Mouse (Mus musculus) limb, embryonic 14.5 days (tissue): Measurements from ENCODE around the gene Fgd1. TPM values are rescaled to one million over a fixed set of nuclear protein-coding genes. Genes with fewer than 3 reads are reported as not detected.

Experiments
- ATAC-seq: fragments of 200-750 bp; cut with Nextera tagmentation; 2 replicates; pipeline ENCODE4 v1.8.0; 2017; ENCODE audit warnings: low read depth, moderate number of reproducible peaks, moderate TSS enrichment; ENCODE audit not compliant: low FRiP score
- DNase-seq: peaks from one replicate; pipeline ENCODE4 v3.0.0-alpha.2; 2015; ENCODE audit warnings: low spot score
- H3K27ac ChIP-seq: fragments of 300-500 bp; sonication (generic); replicated peaks from 2 replicates; pipeline ENCODE4 v1.5.1; 2014; ENCODE audit warnings: low read depth, mild to moderate bottlenecking, low read length, moderate library complexity, mixed read lengths
- H3K27me3 ChIP-seq: fragments of 300-500 bp; sonication (generic); 2 replicates; pipeline ENCODE4 v1.6.1; 2014; ENCODE audit warnings: low read length, mixed read lengths; ENCODE audit not compliant: control insufficient read depth, insufficient read depth
- H3K36me3 ChIP-seq: fragments of 300-500 bp; sonication (generic); 2 replicates; pipeline ENCODE4 v1.6.1; 2014; ENCODE audit warnings: mild to moderate bottlenecking, low read length, moderate library complexity, mixed read lengths; ENCODE audit not compliant: control insufficient read depth, insufficient read depth
- H3K4me1 ChIP-seq: fragments of 300-500 bp; sonication (generic); 2 replicates; pipeline ENCODE4 v1.6.1; 2014; ENCODE audit warnings: antibody characterized with exemption, low read length, mixed read lengths; ENCODE audit not compliant: control insufficient read depth, insufficient read depth
- H3K4me2 ChIP-seq: fragments of 300-500 bp; sonication (generic); replicated peaks from 2 replicates; pipeline ENCODE4 v1.6.1; 2014; ENCODE audit warnings: low read depth, mild to moderate bottlenecking, low read length, moderate library complexity; ENCODE audit not compliant: severe bottlenecking
- H3K4me3 ChIP-seq: fragments of 300-500 bp; sonication (generic); replicated peaks from 2 replicates; pipeline ENCODE4 v1.5.1; 2014; ENCODE audit warnings: low read length
- H3K9ac ChIP-seq: fragments of 300-500 bp; sonication (generic); 2 replicates; pipeline ENCODE4 v1.6.1; 2014; ENCODE audit warnings: mild to moderate bottlenecking, low read depth, low read length, moderate library complexity; ENCODE audit not compliant: severe bottlenecking
- H3K9me3 ChIP-seq: fragments of 300-500 bp; sonication (generic); 2 replicates; pipeline ENCODE4 v1.6.1; 2016; ENCODE audit warnings: low read length; ENCODE audit not compliant: control insufficient read depth
- POLR2A ChIP-seq: fragments of 200-500 bp; IDR thresholded peaks from 2 replicates; pipeline ENCODE4 v1.8.0; 2012; ENCODE audit warnings: inconsistent platforms, mild to moderate bottlenecking, moderate library complexity, borderline replicate concordance; ENCODE audit not compliant: insufficient read depth, insufficient read length; ENCODE audit errors: extremely low read depth
- WGBS: fragments of 180-500 bp; shearing (Covaris S2); extraction: QIAGEN DNeasy Blood & Tissue Kit; methylation state at CpG from one replicate; pipeline ENCODE4 v1.1.7; 2014; 5-methylcytosine and 5-hydroxymethylcytosine counted together
- polyA plus RNA-seq, 2 experiments: library from polyadenylated mRNA; depleted of rRNA in 1 of 2; stranded (reverse) in 1 of 2; unstranded in 1 of 2; fragments of >200 nt; fragmentation: Nextera tagmentation in 1 of 2; extraction: Ambion mirVana in 1 of 2; gene quantifications; 2 replicates each; pipeline versions ENCODE4 v1.2.1 to v1.2.3; 2012 to 2014

The Fgd1 gene
- polyA plus RNA-seq, 2 experiments, result 15.7 to 42.8 TPM

DNA sequence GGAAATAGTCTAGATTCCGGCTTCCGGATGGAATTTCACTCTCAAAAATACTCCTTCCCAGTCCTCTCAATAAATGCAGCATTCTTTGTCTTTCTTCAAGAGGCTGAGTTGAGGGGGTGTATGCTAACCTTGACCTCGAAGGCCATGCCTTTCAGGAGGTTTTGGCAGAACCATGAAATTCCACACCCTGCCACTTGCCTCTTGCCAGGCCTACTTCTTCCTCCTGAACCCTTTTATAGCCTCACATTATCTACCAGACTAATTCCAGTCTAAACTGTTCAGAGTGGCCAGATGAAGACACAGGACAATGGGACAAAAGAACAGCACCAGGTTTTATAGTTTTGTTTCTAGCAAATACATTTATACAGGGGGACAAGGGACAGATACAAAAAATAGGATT is 14.6 kb upstream of the Fgd1 start:
- TF ChIP-seq POLR2A, result no peak
- no peak overlapping the region for H3K4me3 ChIP-seq
- no peaks in the 10 kb centered on the region for H3K4me1 ChIP-seq
- H3K9me3 ChIP-seq, result no peaks in the 10 kb centered on the region
- 30% methylated on average over 3 of the region's 3 CpGs for WGBS
- no peaks in the 10 kb centered on the region for H3K27me3 ChIP-seq
- no peak overlapping the region for H3K4me2 ChIP-seq
- H3K27ac ChIP-seq, result 0 out of 2 replicates have a peak overlapping the region, but pooled peaks have one; percentile 14
- no peak for DNase-seq
- no peaks in the 10 kb centered on the region for H3K36me3 ChIP-seq
- H3K9ac ChIP-seq, result no peak overlapping the region
- ATAC-seq, result no peak; the same call in 1 of the 2 replicates

DNA sequence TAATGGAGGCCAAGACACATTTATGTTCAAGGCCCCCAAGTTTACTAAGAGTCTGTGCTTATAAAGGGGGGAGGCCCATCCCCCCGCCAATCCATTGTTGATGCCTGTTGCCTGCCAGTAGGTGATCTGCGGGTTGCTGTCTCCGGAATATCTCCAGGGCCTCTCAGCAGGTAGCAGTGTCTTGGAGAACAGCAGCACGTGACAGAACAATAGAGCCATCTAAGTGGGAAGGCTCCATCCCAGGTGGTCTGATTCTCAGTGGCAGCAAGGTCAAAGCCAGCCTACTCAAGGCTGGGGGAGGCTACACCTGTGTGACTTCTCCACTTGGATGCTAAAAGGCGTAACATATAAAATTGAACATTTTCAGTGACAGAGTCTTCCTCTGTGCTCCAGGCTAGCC is 4.7 kb upstream of the Fgd1 start:
- Histone ChIP-seq H3K27ac (no peak overlapping the region), H3K9me3 (no peaks in the 10 kb centered on the region), H3K4me1 (no peaks in the 10 kb centered on the region), H3K9ac (no peak overlapping the region), H3K4me2 (no peak overlapping the region), H3K27me3 (no peaks in the 10 kb centered on the region), H3K36me3 (no peaks in the 10 kb centered on the region), H3K4me3 (no peak overlapping the region)
- ATAC-seq, result no peak
- WGBS, result 45% methylated on average over 5 of the region's 5 CpGs
- no peak for DNase-seq
- TF ChIP-seq POLR2A, result no peak

DNA sequence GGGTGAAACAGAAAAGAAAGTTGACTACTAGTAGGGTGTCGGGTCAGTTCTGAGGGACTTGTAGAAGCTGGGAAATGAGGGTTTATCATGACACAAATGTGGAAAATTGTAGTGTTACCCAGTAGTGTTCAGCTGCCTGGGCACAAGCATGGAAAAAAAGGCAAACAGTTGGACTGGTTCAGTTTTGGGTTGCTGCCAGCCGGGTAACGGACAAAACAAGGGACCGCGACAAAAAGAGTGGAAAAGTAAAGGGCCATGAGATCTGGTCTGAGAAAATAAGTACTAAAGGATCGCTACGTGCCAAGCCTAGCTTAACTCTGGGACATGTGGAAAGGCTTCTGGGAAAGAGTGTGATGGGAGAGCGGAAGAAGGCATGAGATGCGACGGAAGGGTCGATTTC is 371 bp downstream of the Fgd1 start:
- Histone ChIP-seq H3K27ac (peak overlapping the region; percentile 87), H3K36me3 (no peaks in the 10 kb centered on the region), H3K4me3 (peak overlapping the region; percentile 64), H3K27me3 (no peaks in the 10 kb centered on the region), H3K4me2 (peak overlapping the region; percentile 68), H3K9ac (no peak overlapping the region), H3K4me1 (0 out of 2 replicates have a peak, but pooled peaks cover 5% of the 10 kb centered on the region), H3K9me3 (no peaks in the 10 kb centered on the region)
- TF ChIP-seq POLR2A, result no peak
- no peak for DNase-seq
- no peak; the same call in 1 of the 2 replicates for ATAC-seq
- 50% methylated on average over 11 of the region's 11 CpGs for WGBS

DNA sequence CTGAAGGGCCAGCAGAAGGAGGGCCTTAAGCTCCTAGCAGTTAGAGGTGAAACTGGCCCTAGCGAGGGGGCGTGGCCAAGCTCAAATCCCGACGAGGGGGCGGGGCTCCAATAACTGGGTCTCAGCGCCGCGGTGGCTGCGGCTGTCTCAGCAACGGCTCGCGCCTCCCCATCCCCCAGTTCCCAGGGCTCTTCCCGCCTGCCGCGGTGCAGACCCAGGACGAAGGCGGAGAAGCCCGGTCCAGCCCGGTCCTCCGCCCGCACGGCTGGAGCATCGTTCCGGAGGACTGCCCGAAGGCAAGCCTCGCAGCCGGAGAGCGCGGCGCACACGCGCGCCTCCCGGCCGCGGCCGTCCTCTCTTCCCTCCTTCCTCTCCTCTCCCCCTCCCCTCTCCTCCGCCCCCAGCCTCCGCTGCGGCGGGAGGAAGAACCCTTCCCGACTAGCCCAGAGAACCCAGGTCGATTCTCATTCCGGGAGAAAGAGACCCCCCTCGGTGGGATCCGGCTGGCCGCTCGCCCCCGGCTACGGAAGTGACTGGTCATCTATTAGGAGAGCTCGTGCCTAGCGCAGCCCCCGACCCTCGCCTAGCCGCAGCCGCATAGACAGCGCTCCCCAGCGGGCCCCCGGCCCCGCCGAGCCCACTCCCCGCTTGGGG is 954 bp downstream of the Fgd1 start:
- ATAC-seq (peak; percentile 90), DNase-seq (peak; percentile 87)
- H3K9ac ChIP-seq, result peak overlapping the region; percentile 84
- H3K4me3 ChIP-seq, result peak overlapping the region; percentile 64
- no peaks in the 10 kb centered on the region for H3K9me3 ChIP-seq
- no peaks in the 10 kb centered on the region for H3K36me3 ChIP-seq
- TF ChIP-seq POLR2A, result 0 out of 2 replicates have a peak, but pooled peaks have one; percentile 50
- H3K4me1 ChIP-seq, result 0 out of 2 replicates have a peak, but pooled peaks cover 5% of the 10 kb centered on the region
- no peaks in the 10 kb centered on the region for H3K27me3 ChIP-seq
- peak overlapping the region; percentile 68 for H3K4me2 ChIP-seq
- 16% methylated on average over 23 of the region's 62 CpGs for WGBS
- H3K27ac ChIP-seq, result peak overlapping the region; percentile 87

DNA sequence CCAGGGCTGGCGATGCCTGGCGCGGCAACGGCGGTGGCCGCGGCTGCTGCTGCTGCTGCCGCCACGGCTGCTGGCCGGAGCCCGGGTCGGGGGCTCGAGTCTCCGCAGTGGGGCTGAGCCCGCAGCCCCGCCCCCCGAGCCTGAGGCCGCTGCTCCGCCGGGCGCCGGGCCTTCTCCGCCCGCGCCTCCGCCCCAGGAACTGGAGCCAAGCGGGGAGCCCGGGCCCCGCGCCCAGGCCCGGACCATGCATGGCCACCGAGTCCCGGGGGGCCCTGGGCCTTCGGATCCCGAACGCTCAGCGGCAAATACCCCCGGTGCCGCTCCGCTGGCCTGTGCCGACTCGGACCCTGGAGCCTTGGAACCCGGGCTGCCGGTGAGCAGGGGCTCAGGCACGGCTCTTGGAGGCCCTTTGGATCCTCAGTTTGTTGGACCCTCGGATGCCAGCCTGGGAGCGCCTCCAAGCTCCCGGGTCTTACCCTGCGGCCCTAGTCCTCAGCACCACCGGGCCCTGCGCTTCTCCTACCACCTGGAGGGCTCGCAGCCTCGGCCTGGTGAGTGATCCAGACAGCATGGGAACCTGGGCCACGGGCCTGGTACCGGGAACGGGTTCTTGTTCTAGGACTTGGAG is 1.6 kb downstream of the Fgd1 start:
- Histone ChIP-seq H3K4me2 (peak overlapping the region; percentile 68), H3K4me3 (peak overlapping the region; percentile 64), H3K9me3 (no peaks in the 10 kb centered on the region), H3K4me1 (0 out of 2 replicates have a peak, but pooled peaks cover 5% of the 10 kb centered on the region), H3K27ac (peak overlapping the region; percentile 87), H3K9ac (peak overlapping the region; percentile 84), H3K36me3 (no peaks in the 10 kb centered on the region), H3K27me3 (no peaks in the 10 kb centered on the region)
- ATAC-seq (peak; percentile 32; the same call in 1 of the 2 replicates), DNase-seq (peak; percentile 11)
- WGBS, result 28% methylated on average over 7 of the region's 56 CpGs
- no peak for TF ChIP-seq POLR2A
